Mouse (Mus musculus): ENCODE data around the gene Arhgap35. TPM values are rescaled to one million over a fixed set of nuclear protein-coding genes. Genes with fewer than 3 reads are reported as not detected.

The Arhgap35 gene
- polyA plus RNA-seq, 1 experiment from 2014 or later: 7.3 TPM

GRCm38 (mm10) chr7:16524308-16524707 lies 90.5 kb downstream of the Arhgap35 start:
- Histone ChIP-seq H3K79me2 (ENCODE audit: inconsistent target) (no peaks in the 10 kb centered on the region), H3K36me3 (ENCODE audit: inconsistent target) (no peaks in the 10 kb centered on the region), H3K4me3 (ENCODE audit: inconsistent target) (no peak overlapping the region), H3K27ac (no peak overlapping the region)
- 96% methylated on average over 2 of the region's 2 CpGs for WGBS (ENCODE audit: missing documents)

- H3K79me2 ChIP-seq (ENCODE audit: inconsistent target): no peaks in the 10 kb centered on the region
- 96% methylated on average over 2 of the region's 2 CpGs for WGBS (ENCODE audit: missing documents)
- no peak overlapping the region for H3K4me3 ChIP-seq (ENCODE audit: inconsistent target)
- H3K27ac ChIP-seq: no peak overlapping the region
- no peaks in the 10 kb centered on the region for H3K36me3 ChIP-seq (ENCODE audit: inconsistent target)
These were observed 95.5 kb downstream of the Arhgap35 start for GRCm38 (mm10) chr7:16519310-16519709.

- WGBS (ENCODE audit: missing documents): 98% methylated on average over 5 of the region's 5 CpGs
- Histone ChIP-seq H3K36me3 (ENCODE audit: inconsistent target) (no peaks in the 10 kb centered on the region), H3K4me3 (ENCODE audit: inconsistent target) (no peak overlapping the region), H3K27ac (no peak overlapping the region), H3K79me2 (ENCODE audit: inconsistent target) (no peaks in the 10 kb centered on the region)
These were observed 97.6 kb downstream of the Arhgap35 start for GRCm38 (mm10) chr7:16517198-16517597.

GRCm38 (mm10) chr7:16507284-16507683 lies 107.5 kb downstream of the Arhgap35 start:
- H3K4me3 ChIP-seq (ENCODE audit: inconsistent target): no peak overlapping the region
- 0% methylated on average over 3 of the region's 3 CpGs for WGBS (ENCODE audit: missing documents)
- no peak overlapping the region for H3K27ac ChIP-seq
- no peaks in the 10 kb centered on the region for H3K79me2 ChIP-seq (ENCODE audit: inconsistent target)
- H3K36me3 ChIP-seq (ENCODE audit: inconsistent target): no peaks in the 10 kb centered on the region

GRCm38 (mm10) chr7:16505226-16505593 lies 109.6 kb downstream of the Arhgap35 start:
- WGBS (ENCODE audit: missing documents): 82% methylated on average over 3 of the region's 3 CpGs
- Histone ChIP-seq H3K79me2 (ENCODE audit: inconsistent target) (no peaks in the 10 kb centered on the region), H3K36me3 (ENCODE audit: inconsistent target) (no peaks in the 10 kb centered on the region), H3K27ac (no peak overlapping the region), H3K4me3 (ENCODE audit: inconsistent target) (no peak overlapping the region)

GRCm38 (mm10) chr7:16504573-16505225 lies 110.1 kb downstream of the Arhgap35 start:
- H3K36me3 ChIP-seq (ENCODE audit: inconsistent target): no peaks in the 10 kb centered on the region
- no peaks in the 10 kb centered on the region for H3K79me2 ChIP-seq (ENCODE audit: inconsistent target)
- no peak overlapping the region for H3K27ac ChIP-seq
- 91% methylated on average over 2 of the region's 2 CpGs for WGBS (ENCODE audit: missing documents)
- H3K4me3 ChIP-seq (ENCODE audit: inconsistent target): no peak overlapping the region

GRCm38 (mm10) chr7:16501571-16501970 lies 113.2 kb downstream of the Arhgap35 start:
- Histone ChIP-seq H3K4me3 (ENCODE audit: inconsistent target) (no peak overlapping the region), H3K27ac (no peak overlapping the region), H3K36me3 (ENCODE audit: inconsistent target) (peaks cover 14% of the 10 kb centered on the region; the same call in 1 of the 2 replicates), H3K79me2 (ENCODE audit: inconsistent target) (no peaks in the 10 kb centered on the region)
- WGBS (ENCODE audit: missing documents): 100% methylated on average over 4 of the region's 4 CpGs

GRCm38 (mm10) chr7:16499671-16500104 lies 115.1 kb downstream of the Arhgap35 start:
- Histone ChIP-seq H3K4me3 (ENCODE audit: inconsistent target) (no peak overlapping the region), H3K79me2 (ENCODE audit: inconsistent target) (no peaks in the 10 kb centered on the region), H3K27ac (no peak overlapping the region), H3K36me3 (ENCODE audit: inconsistent target) (peaks cover 16% of the 10 kb centered on the region; the same call in 1 of the 2 replicates)
- WGBS (ENCODE audit: missing documents): 89% methylated on average over 6 of the region's 6 CpGs

- Histone ChIP-seq H3K36me3 (ENCODE audit: inconsistent target) (peaks cover 16% of the 10 kb centered on the region; the same call in 1 of the 2 replicates), H3K79me2 (ENCODE audit: inconsistent target) (no peaks in the 10 kb centered on the region), H3K27ac (no peak overlapping the region), H3K4me3 (ENCODE audit: inconsistent target) (no peak overlapping the region)
- 87% methylated on average over 3 of the region's 3 CpGs for WGBS (ENCODE audit: missing documents)
These were observed 118.5 kb downstream of the Arhgap35 start for GRCm38 (mm10) chr7:16496260-16496659.

- peaks cover 16% of the 10 kb centered on the region; the same call in 1 of the 2 replicates for H3K36me3 ChIP-seq (ENCODE audit: inconsistent target)
- no peaks in the 10 kb centered on the region for H3K79me2 ChIP-seq (ENCODE audit: inconsistent target)
- no peak overlapping the region for H3K4me3 ChIP-seq (ENCODE audit: inconsistent target)
- WGBS (ENCODE audit: missing documents): no CpG with 5 or more reads among the region's 2 CpGs
- H3K27ac ChIP-seq: no peak overlapping the region
These were observed 121.4 kb downstream of the Arhgap35 start for GRCm38 (mm10) chr7:16493361-16493760.

- no peak overlapping the region for H3K4me3 ChIP-seq (ENCODE audit: inconsistent target)
- no peaks in the 10 kb centered on the region for H3K79me2 ChIP-seq (ENCODE audit: inconsistent target)
- H3K36me3 ChIP-seq (ENCODE audit: inconsistent target): peaks cover 8% of the 10 kb centered on the region; the same call in 1 of the 2 replicates
- WGBS (ENCODE audit: missing documents): 64% methylated on average over 3 of the region's 3 CpGs
- H3K27ac ChIP-seq: no peak overlapping the region
These were observed 122.6 kb downstream of the Arhgap35 start for GRCm38 (mm10) chr7:16492211-16492610.

- 47% methylated on average over 3 of the region's 3 CpGs for WGBS (ENCODE audit: missing documents)
- 0 out of 2 replicates have a peak, but pooled peaks cover 4% of the 10 kb centered on the region for H3K36me3 ChIP-seq (ENCODE audit: inconsistent target)
- no peak overlapping the region for H3K27ac ChIP-seq
These were observed 123.0 kb downstream of the Arhgap35 start for GRCm38 (mm10) chr7:16491759-16492158.

GRCm38 (mm10) chr7:16489948-16490347 lies 124.8 kb downstream of the Arhgap35 start:
- Histone ChIP-seq H3K36me3 (ENCODE audit: inconsistent target) (no peaks in the 10 kb centered on the region), H3K79me2 (ENCODE audit: inconsistent target) (no peaks in the 10 kb centered on the region), H3K27ac (no peak overlapping the region), H3K4me3 (ENCODE audit: inconsistent target) (no peak overlapping the region)
- WGBS (ENCODE audit: missing documents): 96% methylated on average over 9 of the region's 9 CpGs

More at GRCm38 (mm10) chr7:16491759-16492158, 123.0 kb downstream of the Arhgap35 start:
- H3K4me3 ChIP-seq (ENCODE audit: inconsistent target): no peak overlapping the region
- H3K79me2 ChIP-seq (ENCODE audit: inconsistent target): no peaks in the 10 kb centered on the region

GRCm38 (mm10) chr7:16488816-16489215 lies 126.0 kb downstream of the Arhgap35 start:
- Histone ChIP-seq H3K27ac (no peak overlapping the region), H3K4me3 (ENCODE audit: inconsistent target) (no peak overlapping the region), H3K79me2 (ENCODE audit: inconsistent target) (no peaks in the 10 kb centered on the region), H3K36me3 (ENCODE audit: inconsistent target) (no peaks in the 10 kb centered on the region)

- no peaks in the 10 kb centered on the region for H3K79me2 ChIP-seq (ENCODE audit: inconsistent target)
- H3K4me3 ChIP-seq (ENCODE audit: inconsistent target): no peak within 1 kb of the TSS
- H3K27ac ChIP-seq: no peak within 1 kb of the TSS
- H3K36me3 ChIP-seq (ENCODE audit: inconsistent target): no peaks in the 10 kb centered on the region
- WGBS (ENCODE audit: missing documents): 97% methylated on average over 8 of the region's 8 CpGs
These were observed 137.2 kb downstream of the Arhgap35 start, which contains the start of gene Npas1 for GRCm38 (mm10) chr7:16477628-16478027. Gene Npas1 (minus strand): TSS chr7:16477728.

GRCm38 (mm10) chr7:16476600-16476989 lies 138.2 kb downstream of the Arhgap35 start:
- 8% methylated on average over 30 of the region's 34 CpGs for WGBS (ENCODE audit: missing documents)

More at GRCm38 (mm10) chr7:16476600-16476989, 138.2 kb downstream of the Arhgap35 start:
- Histone ChIP-seq H3K36me3 (ENCODE audit: inconsistent target) (no peaks in the 10 kb centered on the region), H3K4me3 (ENCODE audit: inconsistent target) (no peak overlapping the region), H3K79me2 (ENCODE audit: inconsistent target) (no peaks in the 10 kb centered on the region), H3K27ac (no peak overlapping the region)

All from macrophage (primary cell).